Mouse (Mus musculus): ENCODE data around the gene Phlpp2.
"Not testable (repeated sequence)": the region's sequence is repeated elsewhere in the genome, so short reads cannot be mapped to it uniquely, and the experiment has no call there.

Gene Phlpp2

DNA sequence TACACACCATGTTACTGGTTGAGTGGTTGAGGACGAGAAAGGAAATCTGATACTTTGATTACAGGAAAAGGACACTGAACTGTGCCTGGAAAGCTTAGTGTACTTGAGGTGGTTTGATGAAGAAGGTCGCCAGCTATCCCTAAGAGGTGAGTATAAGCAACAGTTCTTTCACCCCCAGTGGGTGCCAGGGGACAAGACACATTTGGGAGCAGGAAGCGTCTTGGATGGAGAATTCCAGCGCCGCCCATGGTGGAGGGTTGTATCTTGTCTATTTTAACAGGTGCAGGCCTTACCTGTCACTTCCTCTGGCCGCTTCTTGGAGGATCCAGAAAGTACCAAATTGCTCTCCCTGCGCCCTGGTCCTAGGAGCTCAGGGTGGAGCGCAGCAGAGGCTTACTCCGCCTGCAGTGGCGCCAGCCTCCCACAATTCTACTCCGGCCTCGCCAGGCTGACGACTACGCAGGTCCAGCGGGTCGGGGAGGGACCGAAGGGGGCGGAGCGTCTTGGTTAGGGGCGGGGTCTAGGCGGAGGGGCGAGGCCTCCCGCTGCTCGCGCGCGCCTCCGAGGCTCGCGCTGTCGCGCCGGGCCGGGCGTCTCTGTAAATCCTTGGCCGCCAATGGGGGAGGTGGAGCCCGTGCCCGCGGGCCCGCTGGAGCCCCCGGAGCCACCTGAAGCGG is at the start of gene Phlpp2:
Phlpp2 (plus strand) TSS at position 540 of the 677 bp plus-strand sequence.
- in situ Hi-C loops (cut with MboI, MseI) = no loop called here

GRCm38 (mm10) chr8:109823561-109823960 is 44.8 kb upstream of the Phlpp2 start:
- in situ Hi-C loops (cut with MboI, MseI) = no loop called here

DNA sequence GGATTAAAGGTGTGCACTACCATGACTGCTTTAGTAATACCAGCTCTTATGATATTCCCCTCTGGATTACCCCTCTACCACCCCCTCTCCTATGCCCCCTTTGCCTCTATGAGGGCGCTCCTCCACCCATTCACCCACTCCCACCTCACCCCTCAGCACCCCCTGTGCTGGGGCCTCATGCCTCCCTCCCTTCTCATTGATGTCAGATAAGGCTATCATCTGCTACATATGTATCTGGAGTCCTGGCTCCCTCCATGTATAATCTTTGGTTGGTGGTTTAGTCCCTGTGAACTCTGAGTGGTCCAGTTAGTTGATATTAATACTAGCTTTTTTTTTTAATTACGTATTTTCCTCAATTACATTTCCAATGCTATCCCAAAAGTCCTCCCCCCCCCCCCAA is 28.5 kb upstream of the Phlpp2 start:
- in situ Hi-C loops (cut with MboI, MseI) = no loop called here

- in situ Hi-C loops (cut with MboI, MseI) = no loop called here
Measured at GRCm38 (mm10) chr8:109842468-109842867, 25.9 kb upstream of the Phlpp2 start.

DNA sequence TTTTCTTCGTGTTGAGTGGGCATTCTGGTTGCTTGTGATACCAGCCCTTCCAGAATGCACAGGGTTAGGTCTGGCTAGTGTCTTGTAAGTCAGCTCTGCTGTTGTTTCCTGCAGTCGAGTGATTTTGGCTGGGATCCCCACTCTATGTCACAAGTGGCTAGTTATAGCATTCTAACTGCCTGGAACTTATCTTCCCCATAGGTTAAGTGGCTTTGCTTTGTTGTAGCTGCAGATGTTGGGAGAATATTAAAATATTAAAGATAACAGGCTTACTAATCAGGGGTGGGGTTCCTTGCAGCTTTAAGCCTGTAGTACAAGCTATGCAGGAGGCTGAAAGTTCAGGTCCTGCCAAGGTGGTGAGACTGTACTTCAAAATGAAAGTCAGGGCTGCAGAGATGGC is 20.5 kb upstream of the Phlpp2 start:
- in situ Hi-C loops (cut with MboI, MseI) = no loop called here

- in situ Hi-C loops (cut with MboI, MseI) = no loop called here
Measured at GRCm38 (mm10) chr8:109848981-109849380, 19.4 kb upstream of the Phlpp2 start.

DNA sequence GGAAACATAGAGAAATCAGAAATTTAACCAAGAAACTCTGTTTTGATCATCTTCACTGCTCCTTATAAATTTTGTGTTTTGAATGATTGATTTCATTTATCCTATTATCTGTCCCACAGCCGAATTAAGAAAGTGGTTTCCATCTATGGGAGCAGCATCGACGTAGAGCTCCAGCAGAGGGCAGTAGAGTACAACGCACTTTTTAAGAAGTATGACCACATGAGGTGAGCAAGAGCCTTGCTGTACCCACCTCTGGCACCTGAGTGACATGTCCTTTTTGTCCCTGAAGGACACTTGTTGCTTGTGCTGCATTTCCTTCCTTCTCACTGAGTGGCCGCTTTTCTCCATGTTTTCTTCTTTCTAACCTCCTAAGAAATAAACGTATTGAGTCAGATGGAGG is 14.9 kb upstream of the Phlpp2 start:
- in situ Hi-C loops (cut with MboI, MseI) = no loop called here

DNA sequence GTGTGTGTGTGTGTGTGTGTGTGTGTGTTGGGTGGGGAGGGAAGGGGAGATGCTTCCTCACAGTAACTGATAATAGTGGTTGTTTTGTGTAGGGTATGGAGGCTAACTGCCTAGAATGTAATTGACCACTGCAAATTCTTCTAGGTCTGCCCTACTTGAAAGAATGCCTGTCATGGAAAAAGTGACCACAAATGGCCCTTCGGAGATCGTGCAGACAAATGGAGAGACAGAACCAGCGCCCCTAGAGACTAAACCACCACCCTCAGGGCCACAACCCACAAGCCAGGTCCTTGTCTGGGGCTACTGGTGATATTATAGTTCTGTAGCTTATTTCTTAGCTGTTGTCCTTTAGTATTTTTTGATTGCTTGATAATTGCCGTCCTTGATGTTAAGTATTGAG is 13.8 kb upstream of the Phlpp2 start:
- in situ Hi-C loops (cut with MboI, MseI) = no loop called here

- in situ Hi-C loops (cut with MboI, MseI) = no loop called here
Measured at GRCm38 (mm10) chr8:109855451-109855850, 12.9 kb upstream of the Phlpp2 start.

- in situ Hi-C loops (cut with MboI, MseI) = no loop called here
Measured at GRCm38 (mm10) chr8:109863398-109863797, 4.9 kb upstream of the Phlpp2 start.

GRCm38 (mm10) chr8:109864798-109865197 is 3.5 kb upstream of the Phlpp2 start:
- in situ Hi-C loops (cut with MboI, MseI) = no loop called here

GRCm38 (mm10) chr8:109865536-109865935 is 2.8 kb upstream of the Phlpp2 start:
- in situ Hi-C loops (cut with MboI, MseI) = no loop called here

GRCm38 (mm10) chr8:109866690-109867089 is 1.7 kb upstream of the Phlpp2 start:
- in situ Hi-C loops (cut with MboI, MseI) = no loop called here

- in situ Hi-C loops (cut with MboI, MseI) = no loop called here
Measured at GRCm38 (mm10) chr8:109868680-109869361, 479 bp downstream of the Phlpp2 start.

GRCm38 (mm10) chr8:109871056-109871455 is 2.7 kb downstream of the Phlpp2 start:
- in situ Hi-C loops (cut with MboI, MseI) = no loop called here

GRCm38 (mm10) chr8:109873800-109874199 is 5.5 kb downstream of the Phlpp2 start:
- in situ Hi-C loops (cut with MboI, MseI) = not testable (repeated sequence)

DNA sequence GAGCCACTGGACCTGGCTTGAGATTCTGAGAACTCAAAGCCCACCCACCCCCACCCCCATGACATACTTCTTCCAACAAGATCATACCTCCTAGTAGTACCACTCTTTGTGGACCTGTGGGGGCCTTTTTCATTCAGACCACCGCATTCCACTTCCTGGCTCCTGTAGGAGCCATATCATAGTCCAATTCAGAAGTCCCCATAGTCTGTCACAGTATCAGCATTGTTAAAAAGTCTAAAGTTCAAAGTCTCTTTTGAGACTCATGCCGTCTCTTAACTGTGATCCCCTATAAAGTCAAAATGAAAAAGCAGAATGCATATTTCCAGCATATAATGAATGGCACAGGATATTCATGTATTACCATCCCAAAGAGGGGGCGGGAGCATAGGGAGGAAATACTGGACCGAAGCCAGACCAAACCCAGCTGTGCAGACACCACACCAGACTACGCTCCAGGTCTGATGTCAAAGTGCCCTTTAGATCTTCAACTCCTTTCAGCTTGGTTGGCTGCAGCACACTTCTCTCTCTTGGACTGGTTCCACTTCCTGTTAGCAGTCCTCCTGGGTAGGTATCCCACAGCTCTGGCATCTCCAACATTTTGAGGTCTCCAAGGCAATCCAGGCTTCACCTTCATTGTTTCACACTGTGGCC is 11.8 kb downstream of the Phlpp2 start:
- in situ Hi-C loops (cut with MboI, MseI) = no loop called here

DNA sequence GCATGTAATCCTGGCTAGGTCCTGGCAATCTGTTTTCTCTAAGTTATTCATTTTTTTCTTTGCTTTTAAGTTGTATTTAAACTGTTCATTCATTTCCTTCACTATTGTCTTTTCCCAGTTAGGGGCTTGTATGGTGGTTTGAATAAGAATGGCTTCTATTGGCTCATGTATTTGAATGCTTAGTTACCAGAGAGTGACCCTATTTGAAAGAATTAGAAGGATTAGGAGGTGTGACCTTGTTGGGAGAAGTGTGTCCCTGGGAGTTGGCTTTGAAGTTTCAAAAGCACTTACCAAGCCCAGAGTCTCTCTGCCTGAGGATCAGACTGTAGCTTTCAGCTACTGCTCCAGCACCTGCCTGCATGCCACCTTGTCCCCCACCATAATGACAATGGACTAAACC is 17.0 kb downstream of the Phlpp2 start:
- in situ Hi-C loops (cut with MboI, MseI) = no loop called here

- in situ Hi-C loops (cut with MboI, MseI) = no loop called here
Measured at GRCm38 (mm10) chr8:109889211-109889610, 20.9 kb downstream of the Phlpp2 start.

DNA sequence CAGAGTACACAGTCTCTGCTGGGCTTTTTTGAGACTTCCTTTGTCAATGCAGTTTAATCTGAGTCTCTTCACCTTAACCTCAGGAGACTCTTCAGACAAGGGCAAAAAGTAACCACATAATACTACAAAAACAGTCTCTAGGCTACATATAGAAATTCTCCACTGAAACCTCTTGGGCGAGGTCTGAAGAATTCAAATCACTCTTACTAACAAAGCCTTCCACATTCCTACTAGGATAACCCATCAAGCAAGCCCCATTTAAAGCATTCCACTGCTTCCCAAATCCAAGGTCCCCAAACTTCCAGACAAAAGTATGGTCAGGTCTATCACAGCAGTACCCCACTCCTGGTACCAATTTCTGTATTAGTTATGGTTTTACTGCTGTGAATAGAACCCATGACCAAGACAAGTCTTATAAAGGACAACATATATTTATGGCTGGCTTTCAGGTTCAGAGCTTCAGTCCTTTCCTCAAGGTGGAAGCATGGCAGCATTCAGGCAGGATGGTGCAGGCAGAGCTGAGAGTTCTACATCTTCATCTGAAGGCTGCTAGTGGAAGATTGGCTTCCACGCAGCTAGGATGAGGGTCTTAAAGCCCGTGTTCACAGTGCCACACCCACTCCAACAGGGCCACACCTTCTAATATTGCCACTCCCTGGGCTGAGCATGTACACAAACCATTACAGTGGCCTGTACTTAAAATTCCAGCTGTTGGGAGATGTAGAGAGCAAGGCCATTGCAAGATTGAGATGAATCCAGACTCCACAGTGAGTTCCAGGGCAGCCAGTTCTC is 22.6 kb downstream of the Phlpp2 start:
- in situ Hi-C loops (cut with MboI, MseI) = no loop called here

DNA sequence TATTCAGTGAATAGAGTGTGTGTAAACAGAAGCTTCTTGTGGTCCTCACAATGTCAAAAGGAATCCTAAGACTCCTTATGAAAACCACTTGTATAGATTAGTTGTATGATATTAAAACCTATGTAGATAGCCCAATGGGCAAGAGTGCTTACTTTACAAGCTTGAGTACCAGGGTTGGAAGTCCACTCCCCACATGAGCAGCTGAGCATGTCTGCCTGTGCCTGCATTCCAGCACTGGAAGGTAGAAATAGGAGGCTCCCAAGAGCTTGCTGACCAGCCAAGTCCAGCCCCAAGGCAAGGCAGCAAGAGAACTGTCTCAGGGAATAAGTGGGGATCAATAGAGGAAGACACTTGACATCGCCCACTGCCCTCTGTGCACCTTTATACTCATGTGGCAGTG is 26.3 kb downstream of the Phlpp2 start:
- in situ Hi-C loops (cut with MboI, MseI) = no loop called here

GRCm38 (mm10) chr8:109895355-109895754 is 27.0 kb downstream of the Phlpp2 start:
- in situ Hi-C loops (cut with MboI, MseI) = no loop called here

All from T-helper 2 cell (primary cell).